Mouse (Mus musculus): Measurements from ENCODE around the gene Utp4. TPM values are rescaled to one million over a fixed set of nuclear protein-coding genes. Genes with fewer than 3 reads are reported as not detected.

Utp4 gene
- total and polyA plus RNA-seq, 3 experiments = 30.7 to 158 (median 75.8) TPM

DNA sequence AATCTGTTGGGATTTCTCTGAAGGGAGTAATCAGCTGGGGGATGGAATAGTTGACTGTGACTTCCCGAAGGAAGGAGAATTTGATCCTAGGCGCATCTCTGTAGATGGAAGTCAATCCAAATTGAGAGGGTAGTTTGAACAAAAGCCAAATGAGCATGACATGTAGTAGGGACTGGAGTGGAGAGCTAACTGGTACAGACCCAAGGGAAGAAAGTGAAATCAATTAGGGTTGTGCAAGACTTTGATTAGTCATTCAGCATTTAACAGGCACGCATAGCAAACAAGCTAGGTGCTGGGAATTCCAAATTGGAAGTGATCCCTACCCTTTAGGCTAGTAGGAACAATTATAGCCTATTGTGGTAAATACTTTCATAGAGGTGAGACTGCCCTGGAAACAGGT lies 48.4 kb downstream of the Utp4 start:
- no peaks in the 10 kb centered on the region for H3K27me3 ChIP-seq (ENCODE audit: insufficient read depth, low read length)
- peaks cover 13% of the 10 kb centered on the region for H3K36me3 ChIP-seq (replicated peaks)
- no peak for DNase-seq (ENCODE audit: low spot score)
- TF ChIP-seq GATA2 (IDR thresholded peaks at IDR 0.05; ENCODE audit: borderline replicate concordance, low read depth, low read length) (no peak), TAL1 (conservative IDR thresholded peaks at IDR 0.05; ENCODE audit: low read depth, low read length) (no peak), POLR2AphosphoS5 (IDR thresholded peaks at IDR 0.05; ENCODE audit: insufficient replicate concordance, low read depth, low read length) (no peak), CTCF (IDR thresholded peaks at IDR 0.05; ENCODE audit: low read depth, low read length) (no peak), GATA1 (IDR thresholded peaks at IDR 0.05; ENCODE audit: borderline replicate concordance, low read length) (no peak)
- H3K4me3 ChIP-seq (ENCODE audit: low read depth, low read length) = no peak overlapping the region
- ATAC-seq (ENCODE audit: extremely low read depth, insufficient number of reproducible peaks, low FRiP score, poor library complexity, severe bottlenecking) = no peak
- peaks cover 12% of the 10 kb centered on the region for H3K4me1 ChIP-seq (ENCODE audit: insufficient read depth, low read depth, low read length)
- no peaks in the 10 kb centered on the region for H3K9me3 ChIP-seq (replicated peaks)

- Histone ChIP-seq H3K4me3 (ENCODE audit: low read depth, low read length) (no peak overlapping the region), H3K36me3 (replicated peaks) (peaks cover 10% of the 10 kb centered on the region), H3K4me1 (ENCODE audit: insufficient read depth, low read depth, low read length) (0 out of 2 replicates have a peak, but pooled peaks cover 4% of the 10 kb centered on the region), H3K27me3 (ENCODE audit: insufficient read depth, low read length) (no peaks in the 10 kb centered on the region), H3K9me3 (replicated peaks) (no peaks in the 10 kb centered on the region)
- DNase-seq (ENCODE audit: low spot score) (no peak), ATAC-seq (ENCODE audit: extremely low read depth, insufficient number of reproducible peaks, low FRiP score, poor library complexity, severe bottlenecking) (no peak)
- TF ChIP-seq GATA2 (IDR thresholded peaks at IDR 0.05; ENCODE audit: borderline replicate concordance, low read depth, low read length) (no peak), CTCF (IDR thresholded peaks at IDR 0.05; ENCODE audit: low read depth, low read length) (no peak), GATA1 (IDR thresholded peaks at IDR 0.05; ENCODE audit: borderline replicate concordance, low read length) (no peak), POLR2AphosphoS5 (IDR thresholded peaks at IDR 0.05; ENCODE audit: insufficient replicate concordance, low read depth, low read length) (no peak), TAL1 (conservative IDR thresholded peaks at IDR 0.05; ENCODE audit: low read depth, low read length) (no peak)
Measured at GRCm38 (mm10) chr8:106943874-106944418, 50.5 kb downstream of the Utp4 start.

GRCm38 (mm10) chr8:106944756-106945155 lies 51.3 kb downstream of the Utp4 start:
- no peak overlapping the region for H3K4me3 ChIP-seq (ENCODE audit: low read depth, low read length)
- peaks cover 6% of the 10 kb centered on the region for H3K36me3 ChIP-seq (replicated peaks)
- 0 out of 2 replicates have a peak, but pooled peaks cover 4% of the 10 kb centered on the region for H3K4me1 ChIP-seq (ENCODE audit: insufficient read depth, low read depth, low read length)
- no peak for TF ChIP-seq TAL1 (conservative IDR thresholded peaks at IDR 0.05; ENCODE audit: low read depth, low read length)
- no peak for TF ChIP-seq POLR2AphosphoS5 (IDR thresholded peaks at IDR 0.05; ENCODE audit: insufficient replicate concordance, low read depth, low read length)
- no peak for TF ChIP-seq GATA2 (IDR thresholded peaks at IDR 0.05; ENCODE audit: borderline replicate concordance, low read depth, low read length)
- no peak for TF ChIP-seq GATA1 (IDR thresholded peaks at IDR 0.05; ENCODE audit: borderline replicate concordance, low read length)
- TF ChIP-seq CTCF (IDR thresholded peaks at IDR 0.05; ENCODE audit: low read depth, low read length) = no peak
- H3K9me3 ChIP-seq (replicated peaks) = no peaks in the 10 kb centered on the region
- no peak for DNase-seq (ENCODE audit: low spot score)
- H3K27me3 ChIP-seq (ENCODE audit: insufficient read depth, low read length) = no peaks in the 10 kb centered on the region
- no peak for ATAC-seq (ENCODE audit: extremely low read depth, insufficient number of reproducible peaks, low FRiP score, poor library complexity, severe bottlenecking)

- Histone ChIP-seq H3K27me3 (ENCODE audit: insufficient read depth, low read length) (no peaks in the 10 kb centered on the region), H3K4me1 (ENCODE audit: insufficient read depth, low read depth, low read length) (0 out of 2 replicates have a peak, but pooled peaks cover 4% of the 10 kb centered on the region), H3K9me3 (replicated peaks) (no peaks in the 10 kb centered on the region), H3K36me3 (replicated peaks) (peaks cover 12% of the 10 kb centered on the region), H3K4me3 (ENCODE audit: low read depth, low read length) (no peak overlapping the region)
- DNase-seq (ENCODE audit: low spot score) (no peak), ATAC-seq (ENCODE audit: extremely low read depth, insufficient number of reproducible peaks, low FRiP score, poor library complexity, severe bottlenecking) (no peak)
- no peak for TF ChIP-seq GATA2 (IDR thresholded peaks at IDR 0.05; ENCODE audit: borderline replicate concordance, low read depth, low read length)
- TF ChIP-seq TAL1 (conservative IDR thresholded peaks at IDR 0.05; ENCODE audit: low read depth, low read length) = no peak
- no peak for TF ChIP-seq GATA1 (IDR thresholded peaks at IDR 0.05; ENCODE audit: borderline replicate concordance, low read length)
- no peak for TF ChIP-seq POLR2AphosphoS5 (IDR thresholded peaks at IDR 0.05; ENCODE audit: insufficient replicate concordance, low read depth, low read length)
- no peak for TF ChIP-seq CTCF (IDR thresholded peaks at IDR 0.05; ENCODE audit: low read depth, low read length)
Measured at GRCm38 (mm10) chr8:106948678-106949243, 55.3 kb downstream of the Utp4 start.

- Histone ChIP-seq H3K9me3 (replicated peaks) (no peaks in the 10 kb centered on the region), H3K27me3 (ENCODE audit: insufficient read depth, low read length) (no peaks in the 10 kb centered on the region), H3K4me3 (ENCODE audit: low read depth, low read length) (no peak overlapping the region), H3K36me3 (replicated peaks) (peaks cover 7% of the 10 kb centered on the region), H3K4me1 (ENCODE audit: insufficient read depth, low read depth, low read length) (no peaks in the 10 kb centered on the region)
- no peak for ATAC-seq (ENCODE audit: extremely low read depth, insufficient number of reproducible peaks, low FRiP score, poor library complexity, severe bottlenecking)
- TF ChIP-seq CTCF (IDR thresholded peaks at IDR 0.05; ENCODE audit: low read depth, low read length) (no peak), TAL1 (conservative IDR thresholded peaks at IDR 0.05; ENCODE audit: low read depth, low read length) (no peak), POLR2AphosphoS5 (IDR thresholded peaks at IDR 0.05; ENCODE audit: insufficient replicate concordance, low read depth, low read length) (no peak), GATA1 (IDR thresholded peaks at IDR 0.05; ENCODE audit: borderline replicate concordance, low read length) (no peak), GATA2 (IDR thresholded peaks at IDR 0.05; ENCODE audit: borderline replicate concordance, low read depth, low read length) (no peak)
- DNase-seq (ENCODE audit: low spot score) = no peak
Measured at GRCm38 (mm10) chr8:106951707-106952106, 58.3 kb downstream of the Utp4 start.

DNA sequence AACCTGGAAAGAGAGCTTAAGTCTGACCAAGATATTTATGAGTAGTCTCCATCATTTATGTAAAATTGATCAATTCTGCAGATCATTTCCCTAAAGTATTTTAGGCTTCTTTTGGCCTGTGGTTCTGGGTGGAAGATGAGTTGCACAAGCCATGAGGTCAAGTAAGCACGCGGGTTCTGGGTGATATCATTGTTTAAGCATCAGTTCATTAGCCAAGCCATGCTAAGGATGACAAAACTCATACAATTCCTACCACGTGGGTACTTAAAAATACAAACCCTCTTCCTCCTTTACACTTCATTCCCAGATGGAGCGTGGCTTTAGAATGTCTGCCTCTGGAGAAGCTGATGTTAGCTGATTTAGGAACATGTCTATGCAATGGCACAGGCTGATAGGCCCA lies 60.1 kb downstream of the Utp4 start:
- H3K4me1 ChIP-seq (ENCODE audit: insufficient read depth, low read depth, low read length) = no peaks in the 10 kb centered on the region
- no peak overlapping the region for H3K4me3 ChIP-seq (ENCODE audit: low read depth, low read length)
- ATAC-seq (ENCODE audit: extremely low read depth, insufficient number of reproducible peaks, low FRiP score, poor library complexity, severe bottlenecking) (no peak), DNase-seq (ENCODE audit: low spot score) (no peak)
- no peaks in the 10 kb centered on the region for H3K27me3 ChIP-seq (ENCODE audit: insufficient read depth, low read length)
- TF ChIP-seq GATA1 (IDR thresholded peaks at IDR 0.05; ENCODE audit: borderline replicate concordance, low read length) (no peak), CTCF (IDR thresholded peaks at IDR 0.05; ENCODE audit: low read depth, low read length) (no peak)
- H3K9me3 ChIP-seq (replicated peaks) = no peaks in the 10 kb centered on the region
- H3K36me3 ChIP-seq (replicated peaks) = peaks cover 9% of the 10 kb centered on the region

All from G1E (cell line).